Mouse (Mus musculus) kidney, adult 9 months (tissue): ENCODE data around the gene Gm10271.

ENCODE experiments used
- DNase-seq: peaks from one replicate; pipeline ENCODE4 v3.0.0; 2022

The Gm10271 gene

GRCm38 (mm10) chr10:116977858-116978257 lies 5.4 kb upstream of the Gm10271 start:
- peak; percentile 84 for DNase-seq

- peak; percentile 51 for DNase-seq
These were observed 5.0 kb upstream of the Gm10271 start for GRCm38 (mm10) chr10:116977455-116977854.

- peak; percentile 95 for DNase-seq
These were observed 3.7 kb downstream of the Gm10271 start for GRCm38 (mm10) chr10:116968741-116969140.

- peak; percentile 93 for DNase-seq
These were observed 6.3 kb downstream of the Gm10271 start for GRCm38 (mm10) chr10:116966065-116966464.

GRCm38 (mm10) chr10:116965297-116965696 lies 7.1 kb downstream of the Gm10271 start:
- peak; percentile 69 for DNase-seq

- peak; percentile 81 for DNase-seq
These were observed 7.8 kb downstream of the Gm10271 start for GRCm38 (mm10) chr10:116964571-116964970.

GRCm38 (mm10) chr10:116964084-116964483 lies 8.3 kb downstream of the Gm10271 start:
- peak; percentile 63 for DNase-seq

- peak; percentile 52 for DNase-seq
These were observed 9.6 kb downstream of the Gm10271 start for GRCm38 (mm10) chr10:116962803-116963202.

- peak; percentile 43 for DNase-seq
These were observed 10.3 kb downstream of the Gm10271 start for GRCm38 (mm10) chr10:116962152-116962551.

- DNase-seq: peak; percentile 53
These were observed 14.4 kb downstream of the Gm10271 start for GRCm38 (mm10) chr10:116957867-116958551.

GRCm38 (mm10) chr10:116956483-116957158 lies 15.8 kb downstream of the Gm10271 start:
- no peak for DNase-seq

- no peak for DNase-seq
These were observed 17.2 kb downstream of the Gm10271 start for GRCm38 (mm10) chr10:116955191-116955590.

- DNase-seq: no peak
These were observed 21.5 kb downstream of the Gm10271 start for GRCm38 (mm10) chr10:116950886-116951285.

- DNase-seq: peak; percentile 90
These were observed 22.2 kb downstream of the Gm10271 start, which contains the start of gene Rab3ip for GRCm38 (mm10) chr10:116950009-116950769. Gene Rab3ip, minus strand, starts transcription at chr10:116950769.

- DNase-seq: peak; percentile 87
These were observed 23.0 kb downstream of the Gm10271 start for GRCm38 (mm10) chr10:116949111-116950008.

- DNase-seq: peak; percentile 78
These were observed 24.0 kb downstream of the Gm10271 start for GRCm38 (mm10) chr10:116948414-116948813.

GRCm38 (mm10) chr10:116944940-116945339 lies 27.5 kb downstream of the Gm10271 start:
- no peak for DNase-seq

GRCm38 (mm10) chr10:116944144-116944543 lies 28.3 kb downstream of the Gm10271 start:
- peak; percentile 41 for DNase-seq

GRCm38 (mm10) chr10:116943025-116943424 lies 29.4 kb downstream of the Gm10271 start:
- DNase-seq: peak; percentile 50

- DNase-seq: no peak
These were observed 37.4 kb downstream of the Gm10271 start for GRCm38 (mm10) chr10:116935028-116935427.

- no peak for DNase-seq
These were observed 38.6 kb downstream of the Gm10271 start for GRCm38 (mm10) chr10:116933794-116934193.

- DNase-seq: no peak
These were observed 40.0 kb downstream of the Gm10271 start for GRCm38 (mm10) chr10:116932418-116932817.
